Comparison of ENCODE assay signal across 8 mouse cellular contexts in genomic region chr4:53217608-53218290, GRCm38 (mm10). TPM values are rescaled to one million over a fixed set of nuclear protein-coding genes. Genes with fewer than 3 reads are reported as not detected.
DNase-seq lines count a peak whose midpoint lies in the region; ATAC-seq and TF ChIP-seq lines count a peak whose summit lies in the region.

No protein-coding gene starts in this region.

- peak overlapping the region; percentile 28 for H3K4me3 ChIP-seq in erythroblast, embryonic 14.5 days (replicated peaks)
- peak overlapping the region; percentile 53 for H3K4me3 ChIP-seq in forebrain, embryonic 12.5 days (replicated peaks)
- H3K4me3 ChIP-seq in heart, embryonic 16.5 days (ENCODE audit: low read length) = peak overlapping the region; percentile 59
- H3K4me3 ChIP-seq in liver, embryonic 14.5 days (ENCODE audit: insufficient read depth in 1 of 2, low read depth in 2 of 2, low read length in 2 of 2) = peak overlapping the region; percentile 51
- peak overlapping the region; percentile 45 for H3K4me3 ChIP-seq in stomach, embryonic 14.5 days (ENCODE audit: low read depth, low read length)

- no peaks in the 10 kb centered on the region for H3K9me3 ChIP-seq in erythroblast, embryonic 14.5 days (ENCODE audit: control insufficient read depth, low read length)
- H3K9me3 ChIP-seq in forebrain, embryonic 12.5 days = no peaks in the 10 kb centered on the region
- no peaks in the 10 kb centered on the region for H3K9me3 ChIP-seq in heart, embryonic 16.5 days (replicated peaks; ENCODE audit: control insufficient read depth, low read length)
- no peaks in the 10 kb centered on the region for H3K9me3 ChIP-seq in liver, embryonic 14.5 days (ENCODE audit: control insufficient read depth, low read length)
- no peaks in the 10 kb centered on the region for H3K9me3 ChIP-seq in stomach, embryonic 14.5 days (ENCODE audit: control insufficient read depth, low read depth, low read length)

- peak overlapping the region; percentile 68 for H3K9ac ChIP-seq in forebrain, embryonic 12.5 days
- peak overlapping the region; percentile 76 for H3K9ac ChIP-seq in heart, embryonic 16.5 days (ENCODE audit: low read length)
- H3K9ac ChIP-seq in liver, embryonic 14.5 days (replicated peaks) = no peak overlapping the region
- H3K9ac ChIP-seq in stomach, embryonic 14.5 days (replicated peaks; ENCODE audit: low read depth, low read length) = peak overlapping the region; percentile 21; the same call in 1 of the 2 replicates

- DNase-seq in kidney, postnatal 14 days = peak; percentile 92
- peak in 2 of 3 experiments; percentile 24 to 42 for DNase-seq in liver, embryonic 14.5 days (ENCODE audit: low read depth in 3 of 3, low spot score in 3 of 3)
- DNase-seq in neural tube, embryonic 10.5 days (ENCODE audit: extremely low spot score, low spot score) = peak; percentile 67

- TF ChIP-seq CTCF in liver, embryonic 14.5 days (IDR thresholded peaks at IDR 0.05; ENCODE audit: low read depth) = no peak

- H3K27me3 ChIP-seq in erythroblast, embryonic 14.5 days (ENCODE audit: control insufficient read depth) = peaks cover 5% of the 10 kb centered on the region; the same call in 1 of the 2 replicates
- H3K27me3 ChIP-seq in forebrain, embryonic 12.5 days = no peaks in the 10 kb centered on the region
- no peaks in the 10 kb centered on the region for H3K27me3 ChIP-seq in heart, embryonic 16.5 days (ENCODE audit: control insufficient read depth, insufficient read depth, low read length)
- no peaks in the 10 kb centered on the region for H3K27me3 ChIP-seq in liver, embryonic 14.5 days (ENCODE audit: control insufficient read depth, insufficient read depth, low read length)
- no peaks in the 10 kb centered on the region for H3K27me3 ChIP-seq in stomach, embryonic 14.5 days (ENCODE audit: control insufficient read depth, insufficient read depth, low read length)

- WGBS in forebrain, embryonic 12.5 days = under 1% methylated on average over 38 of the region's 38 CpGs
- WGBS in heart, embryonic 16.5 days = under 1% methylated on average over 38 of the region's 38 CpGs
- WGBS in liver, embryonic 14.5 days (ENCODE audit: insufficient replicate concordance) = 2% methylated on average over 38 of the region's 38 CpGs
- 1% methylated on average over 38 of the region's 38 CpGs for WGBS in stomach, embryonic 14.5 days

- H3K4me1 ChIP-seq in erythroblast, embryonic 14.5 days (ENCODE audit: control insufficient read depth) = no peaks in the 10 kb centered on the region
- H3K4me1 ChIP-seq in forebrain, embryonic 12.5 days = peaks cover 23% of the 10 kb centered on the region
- peaks cover 24% of the 10 kb centered on the region for H3K4me1 ChIP-seq in heart, embryonic 16.5 days (ENCODE audit: control insufficient read depth, insufficient read depth, low read length)
- H3K4me1 ChIP-seq in liver, embryonic 14.5 days (replicated peaks; ENCODE audit: control insufficient read depth in 2 of 2, insufficient read depth in 2 of 2, low read length in 1 of 2) = peaks cover 0 to 6% of the 10 kb centered on the region in 2 experiments; a peak in 2 of 4 replicates
- H3K4me1 ChIP-seq in stomach, embryonic 14.5 days (ENCODE audit: control insufficient read depth, insufficient read depth, low read length) = peaks cover 8% of the 10 kb centered on the region

- H3K27ac ChIP-seq in forebrain, embryonic 12.5 days = peak overlapping the region; percentile 76
- peak overlapping the region; percentile 88 for H3K27ac ChIP-seq in heart, embryonic 16.5 days (ENCODE audit: low read length)
- no peak overlapping the region for H3K27ac ChIP-seq in liver, embryonic 14.5 days
- H3K27ac ChIP-seq in stomach, embryonic 14.5 days (ENCODE audit: low read length) = peak overlapping the region; percentile 64

- no peaks in the 10 kb centered on the region for H3K36me3 ChIP-seq in erythroblast, embryonic 14.5 days (ENCODE audit: control insufficient read depth)
- no peaks in the 10 kb centered on the region for H3K36me3 ChIP-seq in forebrain, embryonic 12.5 days (replicated peaks)
- no peaks in the 10 kb centered on the region for H3K36me3 ChIP-seq in heart, embryonic 16.5 days (ENCODE audit: control insufficient read depth, insufficient read depth)
- H3K36me3 ChIP-seq in liver, embryonic 14.5 days (replicated peaks; ENCODE audit: control insufficient read depth, insufficient read depth, low read depth) = no peaks in the 10 kb centered on the region
- H3K36me3 ChIP-seq in stomach, embryonic 14.5 days (ENCODE audit: control insufficient read depth, insufficient read depth, low read length) = no peaks in the 10 kb centered on the region

- ATAC-seq in erythroblast, adult 5-6 weeks (replicated peaks; ENCODE audit: low FRiP score, poor library complexity, severe bottlenecking) = no peak
- peak; percentile 94 for ATAC-seq in forebrain, embryonic 12.5 days (ENCODE audit: low FRiP score)
- ATAC-seq in heart, embryonic 16.5 days (replicated peaks; ENCODE audit: extremely low read depth, insufficient read depth, low FRiP score) = peak; percentile 89
- ATAC-seq in liver, embryonic 14.5 days (ENCODE audit: insufficient read depth) = peak; percentile 67; the same call in 1 of the 2 replicates
- peak; percentile 84 for ATAC-seq in stomach, embryonic 14.5 days (ENCODE audit: insufficient number of reproducible peaks, insufficient read depth, low FRiP score, low read depth)

- H3K4me2 ChIP-seq in forebrain, embryonic 12.5 days = peak overlapping the region; percentile 81
- peak overlapping the region; percentile 86 for H3K4me2 ChIP-seq in heart, embryonic 16.5 days (ENCODE audit: low read depth, low read length)
- H3K4me2 ChIP-seq in liver, embryonic 14.5 days (ENCODE audit: low read depth) = peak overlapping the region; percentile 64
- peak overlapping the region; percentile 83 for H3K4me2 ChIP-seq in stomach, embryonic 14.5 days (replicated peaks; ENCODE audit: low read depth, low read length)

- no peak for TF ChIP-seq EP300 in liver, embryonic 14.5 days (IDR thresholded peaks at IDR 0.05; ENCODE audit: low read depth)

RNA-seq across cellular contexts. Expression of gene Abca1, which starts 58.1 kb away (rescaled TPM):
- 0.01 TPM in 2 replicates for polyA plus RNA-seq in erythroblast, embryonic 14.5 days (2012)
- total RNA-seq in erythroblast, adult 5-6 weeks (2015; ENCODE audit: low replicate concordance) = 1.9 TPM in 2 replicates
- 1.8 and 2.6 TPM in 2 replicates for total RNA-seq in erythroblast, adult 5-6 weeks (2017; ENCODE audit: low replicate concordance)
- polyA plus RNA-seq in forebrain, embryonic 12.5 days (2016; fragmentation: Nextera tagmentation; extraction: Ambion mirVana) = 5.9 and 7.5 TPM in 2 replicates
- polyA plus RNA-seq in heart, embryonic 16.5 days (2015; fragmentation: Nextera tagmentation; extraction: Ambion mirVana) = 4.1 and 4.5 TPM in 2 replicates
- polyA plus RNA-seq in liver, embryonic 14.5 days (2012; rRNA removed) = 5.7 and 7.0 TPM in 2 replicates
- polyA plus RNA-seq in liver, embryonic 14.5 days (2014; fragmentation: Nextera tagmentation; extraction: Ambion mirVana) = 12.0 and 13.1 TPM in 2 replicates
- 6.8 and 7.7 TPM in 2 replicates for polyA plus RNA-seq in stomach, embryonic 14.5 days (2014; fragmentation: Nextera tagmentation; extraction: Ambion mirVana)

Comparison
In these comparisons a context has a peak if more than half of its experiments do, and no peak if none do; other contexts are left out.
1. DNase-seq: peak in every context shown above with its lines; median percentile 92 in kidney, postnatal 14 days; 67 in neural tube, embryonic 10.5 days; 33 in liver, embryonic 14.5 days.